Mouse (Mus musculus) lung, adult 2 months (tissue): ENCODE measurements around the gene Ankrd66.

Experiments used
- CTCF ChIP-seq: fragments of 200-500 bp; IDR thresholded peaks from 2 replicates; pipeline ENCODE4 v1.5.1; 2011; ENCODE audit warnings: mild to moderate bottlenecking, low read length, control low read depth; ENCODE audit not compliant: insufficient read depth
- POLR2A ChIP-seq: fragments of 200-500 bp; IDR thresholded peaks from 2 replicates; pipeline ENCODE4 v1.6.1; 2011; ENCODE audit warnings: low read depth, mild to moderate bottlenecking, control low read depth, low read length, borderline replicate concordance; ENCODE audit errors: extremely low read depth

- TF ChIP-seq POLR2A (no peak), CTCF (no peak)
Observed at GRCm38 (mm10) chr17:43488439-43489151, 54.8 kb downstream of the Ankrd66 start.
